9 mouse cellular contexts compared by ENCODE assay signal in the genomic region with DNA sequence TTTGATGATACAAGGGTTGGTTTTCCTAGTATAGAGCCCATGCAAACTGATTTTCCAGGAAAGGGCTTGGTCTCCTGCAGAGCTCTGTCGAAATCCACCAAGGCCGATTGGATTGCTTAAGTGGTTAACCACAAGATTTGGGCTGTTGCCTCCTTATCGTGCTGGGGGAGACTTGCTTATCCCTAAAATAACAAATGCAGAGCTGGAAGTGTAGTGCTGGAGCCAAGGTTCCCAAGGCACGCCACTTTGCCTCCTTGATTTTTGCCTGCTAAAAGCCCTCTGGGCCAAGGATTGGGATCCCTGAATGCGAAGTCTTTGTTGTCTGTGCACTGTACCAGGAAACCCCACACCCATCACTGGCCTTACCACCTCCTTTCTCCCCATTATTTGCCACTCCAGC. TPM values are rescaled to one million over a fixed set of nuclear protein-coding genes. Genes with fewer than 3 reads are reported as not detected.
A peak's percentile ranks its signal among the peaks of the same experiment; 100 is the strongest.
DNase-seq lines count a peak whose midpoint lies in the region; TF ChIP-seq lines count a peak whose summit lies in the region.
"Had no signal": no experiment of that assay in that cellular context is flagged by ENCODE, and none has a peak within 500 bp of the region (broad histone marks: within the 10 kb centered on the region; RNA-seq: fewer than 3 reads in every experiment).

No protein-coding gene starts in this region.

- TF ChIP-seq CTCF in left cerebral cortex, adult 2 months (IDR thresholded peaks at IDR 0.05), result no peak

- 80% methylated on average over 5 of the region's 5 CpGs for WGBS in limb, embryonic 10.5 days

- no peaks in the 10 kb centered on the region for H3K27me3 ChIP-seq in limb, embryonic 10.5 days (ENCODE audit: low read depth, poor library complexity, severe bottlenecking)

- H3K36me3 ChIP-seq in limb, embryonic 10.5 days, result no peaks in the 10 kb centered on the region

- no peak overlapping the region for H3K4me3 ChIP-seq in limb, embryonic 10.5 days
- no peak overlapping the region for H3K4me3 ChIP-seq in left cerebral cortex, adult 2 months

- H3K27ac ChIP-seq in limb, embryonic 10.5 days, result peak overlapping the region; percentile 11; the same call in 1 of the 2 replicates
- no peak overlapping the region for H3K27ac ChIP-seq in left cerebral cortex, adult 2 months

- intact Hi-C loops in left cerebral cortex, adult 2 months (cut with DNase I), result no loop called here

- DNase-seq in 3T3-L1 (ENCODE audit: low read depth, low spot score), result peak; percentile 94
- DNase-seq in adrenal gland, adult 18-20 months (ENCODE audit: low spot score in 2 of 2), result peak; percentile 38 to 70
- peak; percentile 74 to 82 for DNase-seq in heart, adult 18-20 months
- DNase-seq in limb, embryonic 10.5 days (ENCODE audit: low spot score), result no peak
- no peak for DNase-seq in thymus, postnatal 25 days
- no peak for DNase-seq in left cerebral cortex, adult 2 months (ENCODE audit: extremely low spot score in 1 of 2, low spot score in 2 of 2)
- no peak for DNase-seq in kidney, adult 18-20 months
- DNase-seq in left cerebral cortex, adult 8-10 months (ENCODE audit: low spot score in 2 of 2), result no peak
- DNase-seq: spleen, adult 18-20 months had no signal

- peaks cover 32% of the 10 kb centered on the region for H3K4me1 ChIP-seq in limb, embryonic 10.5 days

- H3K9me3 ChIP-seq in limb, embryonic 10.5 days (replicated peaks), result no peaks in the 10 kb centered on the region

RNA-seq across cellular contexts. Expression of gene Tmem178, which starts 52.8 kb away (rescaled TPM):
- 10 to 100 TPM; 14.7 to 45.1 TPM for total RNA-seq in adrenal gland, adult 18-20 months (2021)
- under 1 TPM; 0.28 to 0.50 TPM for total RNA-seq in heart, adult 18-20 months (2021)
- 3.1 and 5.5 TPM in 2 replicates for polyA plus RNA-seq in limb, embryonic 10.5 days (2016; fragmentation: Nextera tagmentation; extraction: Ambion mirVana)
- 100 to 1,000 TPM; 108 to 141 TPM for total RNA-seq in left cerebral cortex, adult 2 months (2021)
- total RNA-seq in left cerebral cortex, adult 8-10 months (2022), result 100 to 1,000 TPM in 3 of 4 experiments, 10 to 100 TPM in 1; 97.3 to 118 (median 102) TPM

Comparison
In these comparisons a context has a peak if more than half of its experiments do, and no peak if none do; other contexts are left out.
1. DNase-seq: peak in 3T3-L1 (single experiment), adrenal gland, adult 18-20 months (2 of 2) and heart, adult 18-20 months (2 of 2); none in limb, embryonic 10.5 days (single experiment), thymus, postnatal 25 days (single experiment), left cerebral cortex, adult 2 months (0 of 2), kidney, adult 18-20 months (single experiment) and left cerebral cortex, adult 8-10 months (0 of 2).
2. RNA of gene Tmem178, which starts 52.8 kb away (total RNA-seq): 108 to 141 TPM in left cerebral cortex, adult 2 months, 97.3 to 118 TPM in left cerebral cortex, adult 8-10 months and 14.7 to 45.1 TPM in adrenal gland, adult 18-20 months; 0.28 to 0.50 TPM in heart, adult 18-20 months; every median in the first group is over 10 times any median in the second.